Mouse (Mus musculus) lung, adult 2 months (tissue): Measurements from ENCODE around the gene Igtp.

ENCODE experiments used
- CTCF ChIP-seq: fragments of 200-500 bp; IDR thresholded peaks from 2 replicates; pipeline ENCODE4 v1.5.1; 2011; ENCODE audit warnings: mild to moderate bottlenecking, low read length, control low read depth; ENCODE audit not compliant: insufficient read depth
- POLR2A ChIP-seq: fragments of 200-500 bp; IDR thresholded peaks from 2 replicates; pipeline ENCODE4 v1.6.1; 2011; ENCODE audit warnings: low read depth, mild to moderate bottlenecking, control low read depth, low read length, borderline replicate concordance; ENCODE audit errors: extremely low read depth

DNA sequence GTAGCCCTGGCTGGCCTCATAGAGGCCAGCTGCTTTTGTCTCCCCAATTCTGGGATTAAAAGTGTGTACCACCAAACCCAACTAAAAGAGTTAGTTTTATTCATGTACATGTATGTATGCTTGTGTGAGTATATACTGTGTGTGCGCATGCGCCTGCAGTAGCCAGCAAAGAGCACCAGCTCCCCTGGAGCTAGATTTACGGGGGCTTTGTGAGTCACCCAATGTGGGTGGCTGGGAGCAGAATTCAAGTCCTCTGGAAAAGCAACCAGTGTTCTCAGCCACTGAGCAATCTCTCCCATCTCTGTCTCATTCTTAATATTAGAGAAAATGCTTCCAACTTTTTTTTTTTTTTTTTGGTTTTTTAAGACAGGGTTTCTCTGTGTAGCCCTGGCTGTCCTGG is 55.1 kb downstream of the Igtp start:
- TF ChIP-seq CTCF (no peak), POLR2A (no peak)
